Mouse (Mus musculus) 3T3-L1 (cell line): ENCODE measurements around the gene Apol11a.
"Not testable (repeated sequence)": the region's sequence is repeated elsewhere in the genome, so short reads cannot be mapped to it uniquely, and the experiment has no call there.

Experiments
- DNase-seq: peaks from one replicate; pipeline ENCODE4 v3.0.0-alpha.2; 2015; ENCODE audit warnings: low read depth, low spot score

The Apol11a gene

GRCm38 (mm10) chr15:77507966-77508365 is at the start of gene Apol11a:
Gene Apol11a, plus strand, starts transcription at chr15:77508271.
- DNase-seq = not testable (repeated sequence)

- not testable (repeated sequence) for DNase-seq
Observed at GRCm38 (mm10) chr15:77474699-77475390, 33.2 kb upstream of the Apol11a start.

DNA sequence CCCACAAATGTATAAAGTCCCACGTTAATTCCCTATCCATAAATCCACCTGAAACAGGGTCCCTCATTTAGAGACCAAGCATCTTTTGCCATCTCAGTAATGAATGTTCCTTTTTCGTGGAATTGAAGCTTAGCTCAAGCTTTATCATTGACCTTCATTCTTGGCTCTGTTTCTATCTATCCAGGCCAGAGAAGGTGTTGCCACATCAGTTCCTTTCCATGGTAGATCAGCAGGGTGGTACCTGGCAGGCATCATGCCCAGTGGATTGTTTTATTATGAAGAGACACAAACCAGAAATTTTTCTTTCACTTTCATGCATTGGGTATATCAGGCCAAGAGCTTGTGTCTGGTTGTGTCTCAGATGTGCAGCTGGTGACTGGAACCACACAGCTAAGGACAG is 31.4 kb upstream of the Apol11a start, which contains the start of gene Apol10a:
Apol10a (plus strand) TSS at position 355 of the 400 bp plus-strand sequence.
- DNase-seq = not testable (repeated sequence)

DNA sequence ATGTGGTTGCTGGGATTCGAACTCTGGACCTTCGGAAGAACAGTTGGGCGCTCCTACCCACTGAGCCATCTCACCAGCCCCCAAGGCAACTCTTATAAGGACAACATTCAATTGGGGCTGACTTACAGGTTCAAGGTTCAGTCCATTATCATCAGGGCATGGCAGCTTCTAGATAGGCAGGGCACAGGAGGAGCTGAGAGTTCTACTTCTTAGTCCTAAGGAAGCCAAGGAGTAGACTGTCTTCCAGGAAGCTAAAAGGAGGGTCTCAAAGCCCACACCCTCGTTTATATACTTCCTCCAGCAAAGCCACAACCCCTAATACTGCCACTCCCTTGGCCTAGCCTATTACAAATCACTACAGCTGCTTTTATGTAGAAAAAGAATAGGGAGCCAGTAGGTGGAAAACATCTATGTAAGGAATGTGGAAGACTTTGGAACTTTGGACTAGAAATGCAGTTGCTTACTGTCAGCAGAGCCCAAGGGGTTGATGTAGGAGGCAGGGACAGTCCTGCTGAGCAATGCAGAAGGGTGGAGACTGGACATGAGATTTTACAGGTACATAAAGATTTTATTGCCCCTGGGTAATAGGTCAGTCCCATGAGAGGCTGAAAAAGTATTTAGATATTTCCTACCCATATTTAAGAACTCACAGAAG is 25.8 kb upstream of the Apol11a start:
- DNase-seq = no peak

DNA sequence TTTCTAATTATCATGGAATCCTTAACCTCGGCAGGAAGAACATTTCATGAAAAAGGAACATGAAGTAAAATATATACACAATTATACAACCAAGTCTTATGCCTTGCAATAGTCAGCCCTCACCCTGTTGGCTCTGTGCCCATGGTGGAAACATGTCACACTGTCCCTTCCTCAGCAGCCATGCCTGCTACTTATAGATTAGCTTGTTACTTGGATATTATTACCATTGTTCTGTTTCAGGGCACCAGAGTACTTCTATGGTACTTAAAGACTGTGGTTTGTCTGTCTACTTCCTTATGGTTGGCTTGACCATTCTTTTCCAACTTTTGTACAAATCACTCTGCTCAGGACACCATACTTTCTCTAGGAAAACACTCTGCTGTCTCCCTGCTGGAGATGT is 14.9 kb upstream of the Apol11a start:
- DNase-seq = not testable (repeated sequence)

DNA sequence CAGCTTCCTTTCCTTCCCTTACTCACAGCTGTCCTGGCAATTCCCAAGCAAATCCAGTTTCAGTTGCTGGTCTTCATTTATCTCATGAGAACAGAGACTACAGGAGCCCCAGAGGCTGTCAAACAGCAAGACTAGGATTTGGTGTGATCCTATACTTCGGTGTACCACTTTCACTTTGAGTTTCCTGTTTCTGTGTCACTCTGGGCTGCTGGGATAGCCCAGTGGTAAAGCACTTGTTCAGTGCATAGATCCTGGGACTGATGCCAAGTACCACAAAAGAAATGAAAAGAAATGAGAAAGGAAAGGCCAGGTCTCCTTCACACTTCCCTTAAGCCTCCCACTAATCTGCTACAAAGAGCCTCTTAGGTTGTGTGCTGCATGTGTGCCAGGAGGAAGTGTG is 13.4 kb upstream of the Apol11a start:
- not testable (repeated sequence) for DNase-seq

DNA sequence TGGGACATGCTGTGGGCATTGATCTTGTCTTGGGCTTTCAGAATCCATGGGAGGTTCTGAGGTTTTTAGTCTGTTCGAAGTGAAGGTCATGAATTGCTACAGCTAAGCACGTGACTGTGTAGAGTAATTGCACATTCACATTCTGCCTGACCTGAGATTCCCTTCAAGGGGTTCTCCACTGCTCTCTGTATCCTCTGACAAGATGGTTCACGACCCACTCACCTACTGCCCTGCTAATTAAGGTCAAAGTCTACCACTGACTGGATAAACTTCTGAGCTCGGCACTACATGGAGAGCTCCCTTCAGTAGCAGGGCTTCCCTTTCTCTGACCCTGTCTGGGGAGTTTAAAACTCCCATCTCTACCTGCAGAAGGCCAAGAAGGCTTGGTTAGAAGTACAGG is 12.5 kb downstream of the Apol11a start:
- DNase-seq = not testable (repeated sequence)

- not testable (repeated sequence) for DNase-seq
Observed at GRCm38 (mm10) chr15:77523186-77523843, 15.2 kb downstream of the Apol11a start.

- no peak for DNase-seq
Observed at GRCm38 (mm10) chr15:77533216-77533615, 25.1 kb downstream of the Apol11a start, which contains the start of gene Apol7c. Gene Apol7c, minus strand, starts transcription at chr15:77533316.

- DNase-seq = not testable (repeated sequence)
Observed at GRCm38 (mm10) chr15:77539221-77539620, 31.1 kb downstream of the Apol11a start.

DNA sequence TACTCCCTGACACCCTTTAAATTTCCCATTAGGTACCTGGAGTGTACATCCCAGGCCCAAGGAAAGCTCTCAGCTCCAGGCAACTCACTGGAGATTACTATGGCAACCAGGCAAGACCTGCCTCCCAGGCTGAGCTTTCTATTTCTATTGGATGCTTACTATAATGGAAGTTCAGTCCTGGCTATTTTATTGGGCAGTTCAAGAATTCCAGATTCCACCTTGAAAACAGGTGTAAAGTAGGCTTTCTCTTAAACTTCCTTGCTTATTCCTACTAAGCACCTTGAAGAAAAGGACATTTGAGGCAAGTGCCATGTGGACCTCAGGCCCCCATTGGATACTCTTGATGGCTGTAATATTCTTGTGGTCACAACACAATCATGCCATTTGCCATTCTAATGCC is 53.7 kb downstream of the Apol11a start, which contains the start of gene 1700025B11Rik:
1700025B11Rik (minus strand) TSS at position 101 of the 400 bp plus-strand sequence.
- DNase-seq = no peak

DNA sequence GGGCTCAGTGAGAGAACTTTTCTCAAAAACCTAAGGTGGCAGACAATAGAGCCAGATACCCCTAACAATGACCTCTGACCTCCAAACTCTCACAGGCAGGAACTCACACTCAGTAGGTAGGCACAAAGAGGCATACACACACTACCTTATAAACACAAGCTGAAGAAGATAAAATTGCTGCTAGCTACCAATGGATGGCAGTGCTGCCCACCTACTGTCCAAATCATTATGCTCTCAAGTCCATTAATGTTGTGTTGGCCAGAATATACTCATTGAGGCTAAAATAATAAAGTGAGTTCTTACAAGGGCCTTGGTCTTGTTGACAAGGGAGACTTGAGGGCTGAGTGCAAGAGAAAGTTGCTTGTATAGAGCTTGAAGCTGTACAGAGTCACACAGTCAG is 55.1 kb downstream of the Apol11a start:
- no peak for DNase-seq
